Mouse (Mus musculus) intestine, embryonic 14.5 days (tissue): ENCODE measurements around the gene Card19. TPM values are rescaled to one million over a fixed set of nuclear protein-coding genes. Genes with fewer than 3 reads are reported as not detected.

ENCODE experiments used
- ATAC-seq: fragments of 200-750 bp; cut with Nextera tagmentation; replicated peaks from 2 replicates; pipeline ENCODE4 v1.8.0; 2017; ENCODE audit warnings: low read depth, moderate number of reproducible peaks, moderate TSS enrichment, moderate library complexity; ENCODE audit not compliant: low FRiP score, low TSS enrichment
- DNase-seq: peaks from one replicate; pipeline ENCODE4 v3.0.0-alpha.2; 2018; ENCODE audit warnings: low spot score
- H3K27ac ChIP-seq: fragments of 300-500 bp; sonication (generic); 2 replicates; pipeline ENCODE4 v1.5.1; 2014; ENCODE audit warnings: low read depth, mild to moderate bottlenecking, control low read depth
- H3K27me3 ChIP-seq: fragments of 300-500 bp; sonication (generic); replicated peaks from 2 replicates; pipeline ENCODE4 v1.6.1; 2014; ENCODE audit warnings: low read length, control low read depth; ENCODE audit not compliant: control insufficient read depth, insufficient read depth
- H3K36me3 ChIP-seq: fragments of 300-500 bp; sonication (generic); 2 replicates; pipeline ENCODE4 v1.6.1; 2014; ENCODE audit warnings: low read length, control low read depth; ENCODE audit not compliant: control insufficient read depth, insufficient read depth
- H3K4me1 ChIP-seq: fragments of 300-500 bp; sonication (generic); replicated peaks from 2 replicates; pipeline ENCODE4 v1.6.1; 2014; ENCODE audit warnings: low read length, control low read depth, mixed read lengths; ENCODE audit not compliant: control insufficient read depth, insufficient read depth
- H3K4me2 ChIP-seq: fragments of 300-500 bp; sonication (generic); 2 replicates; pipeline ENCODE4 v1.6.1; 2014; ENCODE audit warnings: low read length
- H3K4me3 ChIP-seq: fragments of 300-500 bp; sonication (generic); 2 replicates; pipeline ENCODE4 v1.5.1; 2014; ENCODE audit warnings: low read depth, low read length, control low read depth, mixed read lengths
- H3K9ac ChIP-seq: fragments of 300-500 bp; sonication (generic); 2 replicates; pipeline ENCODE4 v1.6.1; 2014; ENCODE audit warnings: mild to moderate bottlenecking, low read length
- H3K9me3 ChIP-seq: fragments of 300-500 bp; sonication (generic); 2 replicates; pipeline ENCODE4 v1.6.1; 2016; ENCODE audit warnings: low read length, control low read depth; ENCODE audit not compliant: control insufficient read depth
- WGBS: fragments of 180-500 bp; shearing (Covaris S2); extraction: QIAGEN DNeasy Blood & Tissue Kit; methylation state at CpG from one replicate; pipeline ENCODE4 v1.1.7; 2014; 5-methylcytosine and 5-hydroxymethylcytosine counted together
- polyA plus RNA-seq: library from polyadenylated mRNA; unstranded; fragments of >200 nt; fragmentation: Nextera tagmentation; extraction: Ambion mirVana; gene quantifications from 2 replicates; pipeline ENCODE4 v1.2.1, GENCODE M21; 2014

Gene Card19
- polyA plus RNA-seq, 1 experiment from 2014 or later = 55.0 TPM

- Histone ChIP-seq H3K4me1 (peaks cover 3% of the 10 kb centered on the region; the same call in 1 of the 2 replicates), H3K9ac (no peak overlapping the region), H3K27me3 (no peaks in the 10 kb centered on the region), H3K27ac (no peak overlapping the region), H3K4me3 (no peak overlapping the region), H3K36me3 (no peaks in the 10 kb centered on the region), H3K4me2 (no peak overlapping the region), H3K9me3 (0 out of 2 replicates have a peak, but pooled peaks cover 3% of the 10 kb centered on the region)
- ATAC-seq (no peak), DNase-seq (no peak)
- 80% methylated on average over 3 of the region's 3 CpGs for WGBS
Measured at GRCm38 (mm10) chr13:49181411-49181984, 34.3 kb downstream of the Card19 start.

GRCm38 (mm10) chr13:49180691-49181090, 35.1 kb downstream of the Card19 start:
- Histone ChIP-seq H3K27ac (no peak overlapping the region), H3K9ac (no peak overlapping the region), H3K4me3 (no peak overlapping the region), H3K27me3 (no peaks in the 10 kb centered on the region), H3K4me2 (no peak overlapping the region), H3K9me3 (0 out of 2 replicates have a peak, but pooled peaks cover 3% of the 10 kb centered on the region), H3K4me1 (peaks cover 3% of the 10 kb centered on the region; the same call in 1 of the 2 replicates), H3K36me3 (no peaks in the 10 kb centered on the region)
- DNase-seq (no peak), ATAC-seq (no peak)
- WGBS = 55% methylated on average over 1 of the region's 1 CpGs

- H3K27ac ChIP-seq = no peak overlapping the region
- no peak for ATAC-seq
- DNase-seq = no peak
- 84% methylated on average over 5 of the region's 5 CpGs for WGBS
- no peak overlapping the region for H3K4me3 ChIP-seq
- no peaks in the 10 kb centered on the region for H3K27me3 ChIP-seq
- H3K9ac ChIP-seq = no peak overlapping the region
- peaks cover 3% of the 10 kb centered on the region; the same call in 1 of the 2 replicates for H3K4me1 ChIP-seq
- H3K4me2 ChIP-seq = no peak overlapping the region
- 0 out of 2 replicates have a peak, but pooled peaks cover 3% of the 10 kb centered on the region for H3K9me3 ChIP-seq
- no peaks in the 10 kb centered on the region for H3K36me3 ChIP-seq
Measured at GRCm38 (mm10) chr13:49180274-49180673, 35.6 kb downstream of the Card19 start.

GRCm38 (mm10) chr13:49178839-49179585, 36.8 kb downstream of the Card19 start:
- Histone ChIP-seq H3K4me1 (peaks cover 3% of the 10 kb centered on the region; the same call in 1 of the 2 replicates), H3K9ac (no peak overlapping the region), H3K9me3 (no peaks in the 10 kb centered on the region), H3K27ac (no peak overlapping the region), H3K36me3 (no peaks in the 10 kb centered on the region), H3K4me3 (no peak overlapping the region), H3K27me3 (no peaks in the 10 kb centered on the region), H3K4me2 (no peak overlapping the region)
- 68% methylated on average over 19 of the region's 19 CpGs for WGBS
- no peak for DNase-seq
- ATAC-seq = no peak

GRCm38 (mm10) chr13:49175509-49175908, 40.3 kb downstream of the Card19 start:
- no peak overlapping the region for H3K4me2 ChIP-seq
- ATAC-seq (no peak), DNase-seq (no peak)
- H3K9me3 ChIP-seq = no peaks in the 10 kb centered on the region
- no peak overlapping the region for H3K9ac ChIP-seq
- no peak overlapping the region for H3K27ac ChIP-seq
- no peaks in the 10 kb centered on the region for H3K36me3 ChIP-seq
- no peaks in the 10 kb centered on the region for H3K4me1 ChIP-seq
- no peak overlapping the region for H3K4me3 ChIP-seq
- WGBS = 79% methylated on average over 10 of the region's 10 CpGs
- H3K27me3 ChIP-seq = no peaks in the 10 kb centered on the region

GRCm38 (mm10) chr13:49172971-49173596, 42.8 kb downstream of the Card19 start:
- Histone ChIP-seq H3K9me3 (no peaks in the 10 kb centered on the region), H3K9ac (no peak overlapping the region), H3K27ac (no peak overlapping the region), H3K4me2 (no peak overlapping the region), H3K27me3 (no peaks in the 10 kb centered on the region), H3K4me3 (no peak overlapping the region), H3K36me3 (no peaks in the 10 kb centered on the region), H3K4me1 (no peaks in the 10 kb centered on the region)
- peak; percentile 62 for ATAC-seq
- 7% methylated on average over 12 of the region's 12 CpGs for WGBS
- DNase-seq = peak; percentile 99

GRCm38 (mm10) chr13:49172335-49172734, 43.5 kb downstream of the Card19 start:
- no peaks in the 10 kb centered on the region for H3K4me1 ChIP-seq
- no peak overlapping the region for H3K4me2 ChIP-seq
- H3K27me3 ChIP-seq = no peaks in the 10 kb centered on the region
- WGBS = 92% methylated on average over 7 of the region's 7 CpGs
- no peak for ATAC-seq
- no peak overlapping the region for H3K9ac ChIP-seq
- H3K36me3 ChIP-seq = no peaks in the 10 kb centered on the region
- H3K4me3 ChIP-seq = no peak overlapping the region
- DNase-seq = no peak
- H3K9me3 ChIP-seq = no peaks in the 10 kb centered on the region
- H3K27ac ChIP-seq = no peak overlapping the region

- Histone ChIP-seq H3K9me3 (no peaks in the 10 kb centered on the region), H3K27me3 (no peaks in the 10 kb centered on the region), H3K4me1 (no peaks in the 10 kb centered on the region), H3K36me3 (no peaks in the 10 kb centered on the region), H3K4me3 (no peak overlapping the region), H3K9ac (no peak overlapping the region), H3K4me2 (no peak overlapping the region), H3K27ac (no peak overlapping the region)
- no peak for ATAC-seq
- whole genome bisulfite sequencing = 75% methylated on average over 1 of the region's 1 CpGs
- no peak for DNase-seq
Measured at GRCm38 (mm10) chr13:49171729-49172128, 44.1 kb downstream of the Card19 start.
